10 mouse cellular contexts compared by ENCODE assay signal in genomic region chr10:75595981-75596380, GRCm38 (mm10). TPM values are rescaled to one million over a fixed set of nuclear protein-coding genes. Genes with fewer than 3 reads are reported as not detected.
DNase-seq lines count a peak whose midpoint lies in the region; ATAC-seq and TF ChIP-seq lines count a peak whose summit lies in the region.
"Had no signal": no experiment of that assay in that cellular context is flagged by ENCODE, and none has a peak within 500 bp of the region (broad histone marks: within the 10 kb centered on the region; RNA-seq: fewer than 3 reads in every experiment).

No protein-coding gene starts in this region.

- intact Hi-C loops in heart, postnatal 25 days (cut with DNase I): no loop called here

- WGBS in lung, postnatal 0 days: 56% methylated on average over 8 of the region's 8 CpGs
- 61% methylated on average over 8 of the region's 8 CpGs for WGBS in lung, adult 2 months
- 77% methylated on average over 8 of the region's 8 CpGs for WGBS in hindbrain, embryonic 16.5 days
- 93% methylated on average over 8 of the region's 8 CpGs for WGBS in midbrain, embryonic 11.5 days

- no peak overlapping the region for H3K9ac ChIP-seq in lung, postnatal 0 days (replicated peaks; ENCODE audit: low read depth)
- no peak overlapping the region for H3K9ac ChIP-seq in hindbrain, embryonic 16.5 days (ENCODE audit: low read depth, low read length)
- no peak overlapping the region for H3K9ac ChIP-seq in midbrain, embryonic 11.5 days (ENCODE audit: low read length)
- H3K9ac ChIP-seq: liver, postnatal 0 days had no signal

- no peaks in the 10 kb centered on the region for H3K9me3 ChIP-seq in lung, postnatal 0 days (ENCODE audit: low read length)
- H3K9me3 ChIP-seq in hindbrain, embryonic 16.5 days (ENCODE audit: control insufficient read depth, low read length): peaks cover 3% of the 10 kb centered on the region
- H3K9me3 ChIP-seq in midbrain, embryonic 11.5 days (ENCODE audit: control insufficient read depth, low read length): no peaks in the 10 kb centered on the region; the same call in 1 of the 2 replicates

- no peaks in the 10 kb centered on the region for H3K27me3 ChIP-seq in lung, postnatal 0 days (replicated peaks; ENCODE audit: insufficient read depth, low read length)
- no peaks in the 10 kb centered on the region for H3K27me3 ChIP-seq in hindbrain, embryonic 16.5 days (replicated peaks; ENCODE audit: control insufficient read depth, insufficient read depth, low read length)
- H3K27me3 ChIP-seq in midbrain, embryonic 11.5 days (ENCODE audit: control insufficient read depth, insufficient read depth, low read length): no peaks in the 10 kb centered on the region

- peaks cover 12% of the 10 kb centered on the region for H3K4me1 ChIP-seq in lung, postnatal 0 days (ENCODE audit: insufficient read depth, low read depth, low read length)
- peaks cover 8% of the 10 kb centered on the region for H3K4me1 ChIP-seq in lung, adult 2 months (ENCODE audit: control insufficient read depth, insufficient read depth, low read length)
- H3K4me1 ChIP-seq in hindbrain, embryonic 16.5 days (ENCODE audit: control insufficient read depth, insufficient read depth, low read depth, low read length): no peaks in the 10 kb centered on the region
- H3K4me1 ChIP-seq in midbrain, embryonic 11.5 days (ENCODE audit: control insufficient read depth, insufficient read depth, low read length): no peaks in the 10 kb centered on the region

- DNase-seq in cerebellum, adult 18-20 months: peak; percentile 48 to 54
- no peak for DNase-seq in cerebellum, postnatal 4 days (ENCODE audit: low spot score in 2 of 2)
- DNase-seq in lung, postnatal 0 days (ENCODE audit: low spot score): peak; percentile 49
- DNase-seq in lung, adult 2 months: no peak
- peak; percentile 74 for DNase-seq in heart, postnatal 25 days (ENCODE audit: low spot score)
- peak; percentile 77 to 79 for DNase-seq in urinary bladder, postnatal 4 days (ENCODE audit: low spot score in 2 of 2)
- no peak for DNase-seq in midbrain, embryonic 11.5 days (ENCODE audit: low spot score, missing footprints)
- DNase-seq: liver, postnatal 0 days had no signal

- no peak overlapping the region for H3K4me3 ChIP-seq in lung, postnatal 0 days (ENCODE audit: low read depth, low read length)
- no peak overlapping the region for H3K4me3 ChIP-seq in lung, adult 2 months (replicated peaks; ENCODE audit: extremely low read depth, low read depth, low read length)
- no peak overlapping the region for H3K4me3 ChIP-seq in hindbrain, embryonic 16.5 days (ENCODE audit: low read length)
- no peak overlapping the region for H3K4me3 ChIP-seq in midbrain, embryonic 11.5 days (ENCODE audit: low read depth, low read length)
- H3K4me3 ChIP-seq: erythroblast, embryonic 14.5 days had no signal

- no peak for TF ChIP-seq CTCF in lung, postnatal 0 days (IDR thresholded peaks at IDR 0.05)
- no peak for TF ChIP-seq CTCF in lung, adult 2 months (IDR thresholded peaks at IDR 0.05; ENCODE audit: insufficient read depth, low read length)

- no peak overlapping the region for H3K27ac ChIP-seq in lung, postnatal 0 days (ENCODE audit: low read length)
- no peak overlapping the region for H3K27ac ChIP-seq in hindbrain, embryonic 16.5 days (ENCODE audit: low read depth, low read length)
- no peak overlapping the region for H3K27ac ChIP-seq in midbrain, embryonic 11.5 days (ENCODE audit: low read depth, low read length)

- TF ChIP-seq EP300 in lung, postnatal 0 days (IDR thresholded peaks at IDR 0.05): no peak

- no peak for TF ChIP-seq POLR2A in lung, adult 2 months (IDR thresholded peaks at IDR 0.05; ENCODE audit: borderline replicate concordance, extremely low read depth, low read depth, low read length)

- no peaks in the 10 kb centered on the region for H3K36me3 ChIP-seq in lung, postnatal 0 days (ENCODE audit: insufficient read depth, low read length)
- H3K36me3 ChIP-seq in hindbrain, embryonic 16.5 days (ENCODE audit: control insufficient read depth, insufficient read depth, low read length): no peaks in the 10 kb centered on the region
- no peaks in the 10 kb centered on the region for H3K36me3 ChIP-seq in midbrain, embryonic 11.5 days (ENCODE audit: control insufficient read depth, insufficient read depth, low read length)

- no peak for ATAC-seq in lung, postnatal 0 days
- no peak for ATAC-seq in hindbrain, embryonic 16.5 days
- no peak for ATAC-seq in midbrain, embryonic 11.5 days (ENCODE audit: low FRiP score)
- ATAC-seq: liver, postnatal 0 days had no signal

- H3K4me2 ChIP-seq in lung, postnatal 0 days (replicated peaks; ENCODE audit: low read depth, low read length): no peak overlapping the region
- no peak overlapping the region for H3K4me2 ChIP-seq in hindbrain, embryonic 16.5 days (ENCODE audit: low read length)
- H3K4me2 ChIP-seq in midbrain, embryonic 11.5 days: no peak overlapping the region

RNA-seq across cellular contexts. Expression of gene Ggt5, which starts 6.8 kb away (rescaled TPM):
- 3.0 and 3.4 TPM in 2 replicates for polyA plus RNA-seq in lung, postnatal 0 days (2015; fragmentation: Nextera tagmentation; extraction: Ambion mirVana)
- polyA plus RNA-seq in lung, adult 2 months (2012; rRNA removed): 35.5 and 39.7 TPM in 2 replicates
- 1 to 10 TPM; 5.3 to 6.9 TPM for total RNA-seq in heart, postnatal 25 days (2021)
- 2.9 and 3.5 TPM in 2 replicates for polyA plus RNA-seq in hindbrain, embryonic 16.5 days (2015; fragmentation: Nextera tagmentation; extraction: Ambion mirVana)
- polyA plus RNA-seq in midbrain, embryonic 11.5 days (2014; fragmentation: Nextera tagmentation; extraction: Ambion mirVana): 0.25 and 0.29 TPM in 2 replicates
- polyA plus RNA-seq: erythroblast, embryonic 14.5 days had no signal

RNA-seq across cellular contexts. Expression of gene Ggt1, which starts 34.6 kb away (rescaled TPM):
- 0.21 and 0.42 TPM in 2 replicates for polyA plus RNA-seq in lung, postnatal 0 days (2015; fragmentation: Nextera tagmentation; extraction: Ambion mirVana)
- 1.8 and 2.2 TPM in 2 replicates for polyA plus RNA-seq in lung, adult 2 months (2012; rRNA removed)
- total RNA-seq in heart, postnatal 25 days (2021): not detected
- 0.69 and 2.1 TPM in 2 replicates for polyA plus RNA-seq in hindbrain, embryonic 16.5 days (2015; fragmentation: Nextera tagmentation; extraction: Ambion mirVana)
- 1.5 and 2.1 TPM in 2 replicates for polyA plus RNA-seq in midbrain, embryonic 11.5 days (2014; fragmentation: Nextera tagmentation; extraction: Ambion mirVana)
- polyA plus RNA-seq: erythroblast, embryonic 14.5 days had no signal

RNA-seq across cellular contexts. Expression of gene Lrrc75b, which starts 35.9 kb away (rescaled TPM):
- polyA plus RNA-seq in lung, postnatal 0 days (2015; fragmentation: Nextera tagmentation; extraction: Ambion mirVana): 0.52 and 0.84 TPM in 2 replicates
- 0.30 and 0.36 TPM in 2 replicates for polyA plus RNA-seq in lung, adult 2 months (2012; rRNA removed)
- 1 to 10 TPM in 1 of 2 experiments, under 1 TPM in 1; 0.67 to 1.6 TPM for total RNA-seq in heart, postnatal 25 days (2021)
- 38.9 and 44.7 TPM in 2 replicates for polyA plus RNA-seq in hindbrain, embryonic 16.5 days (2015; fragmentation: Nextera tagmentation; extraction: Ambion mirVana)
- 3.3 and 4.1 TPM in 2 replicates for polyA plus RNA-seq in midbrain, embryonic 11.5 days (2014; fragmentation: Nextera tagmentation; extraction: Ambion mirVana)
- polyA plus RNA-seq: erythroblast, embryonic 14.5 days had no signal

RNA-seq across cellular contexts. Expression of gene Susd2, which starts 47.8 kb away (rescaled TPM):
- 9.3 and 9.4 TPM in 2 replicates for polyA plus RNA-seq in lung, postnatal 0 days (2015; fragmentation: Nextera tagmentation; extraction: Ambion mirVana)
- polyA plus RNA-seq in lung, adult 2 months (2012; rRNA removed): 13.4 and 15.3 TPM in 2 replicates
- 1 to 10 TPM; 1.6 to 2.0 TPM for total RNA-seq in heart, postnatal 25 days (2021)
- 10.5 and 11.9 TPM in 2 replicates for polyA plus RNA-seq in hindbrain, embryonic 16.5 days (2015; fragmentation: Nextera tagmentation; extraction: Ambion mirVana)
- polyA plus RNA-seq in midbrain, embryonic 11.5 days (2014; fragmentation: Nextera tagmentation; extraction: Ambion mirVana): 1.2 and 1.6 TPM in 2 replicates

Comparison
In these comparisons a context has a peak if more than half of its experiments do, and no peak if none do; other contexts are left out.
1. DNase-seq: peak in cerebellum, adult 18-20 months (2 of 2), lung, postnatal 0 days (single experiment), heart, postnatal 25 days (single experiment) and urinary bladder, postnatal 4 days (2 of 2); none in cerebellum, postnatal 4 days (0 of 2), lung, adult 2 months (single experiment) and midbrain, embryonic 11.5 days (single experiment).